Mouse (Mus musculus): ENCODE results near the gene Dchs1.

- TF ChIP-seq POLR2A (IDR thresholded peaks at IDR 0.05; ENCODE audit: borderline replicate concordance, low read depth, low read length) (no peak), CTCF (IDR thresholded peaks at IDR 0.05; ENCODE audit: low read depth, low read length) (no peak)
Measured at GRCm38 (mm10) chr7:105736911-105737521, 50.4 kb downstream of the Dchs1 start, which contains the start of gene Rrp8.

Measured in bone marrow macrophage, adult 2 months (primary cell).